Mouse (Mus musculus): ENCODE results near the gene Mall. TPM values are rescaled to one million over a fixed set of nuclear protein-coding genes. Genes with fewer than 3 reads are reported as not detected.

Mall gene
- polyA plus RNA-seq, 1 experiment from 2014 or later = 0.61 TPM

- H3K36me3 ChIP-seq (ENCODE audit: control insufficient read depth, insufficient read depth, low read length) = peaks cover 7% of the 10 kb centered on the region
- ATAC-seq (ENCODE audit: low FRiP score) (no peak), DNase-seq (ENCODE audit: low spot score, missing footprints) (no peak)
- H3K27ac ChIP-seq (ENCODE audit: low read depth, low read length) = no peak overlapping the region
- no peaks in the 10 kb centered on the region for H3K27me3 ChIP-seq (ENCODE audit: control insufficient read depth, insufficient read depth, low read length)
- H3K4me1 ChIP-seq (ENCODE audit: control insufficient read depth, insufficient read depth, low read length) = no peaks in the 10 kb centered on the region
- H3K4me3 ChIP-seq (ENCODE audit: low read depth, low read length) = no peak overlapping the region
- no peak overlapping the region for H3K9ac ChIP-seq (ENCODE audit: low read length)
- H3K9me3 ChIP-seq (ENCODE audit: control insufficient read depth, low read length) = no peaks in the 10 kb centered on the region
- H3K4me2 ChIP-seq = no peak overlapping the region
- 91% methylated on average over 5 of the region's 5 CpGs for WGBS
Measured at GRCm38 (mm10) chr2:127759157-127759880, 29.6 kb upstream of the Mall start.

- Histone ChIP-seq H3K4me2 (no peak overlapping the region), H3K9me3 (ENCODE audit: control insufficient read depth, low read length) (no peaks in the 10 kb centered on the region), H3K9ac (ENCODE audit: low read length) (no peak overlapping the region), H3K4me1 (ENCODE audit: control insufficient read depth, insufficient read depth, low read length) (no peaks in the 10 kb centered on the region), H3K36me3 (ENCODE audit: control insufficient read depth, insufficient read depth, low read length) (peaks cover 3% of the 10 kb centered on the region), H3K4me3 (ENCODE audit: low read depth, low read length) (no peak overlapping the region), H3K27ac (ENCODE audit: low read depth, low read length) (peak overlapping the region; percentile 35; the same call in 1 of the 2 replicates), H3K27me3 (ENCODE audit: control insufficient read depth, insufficient read depth, low read length) (no peaks in the 10 kb centered on the region)
- 47% methylated on average over 8 of the region's 8 CpGs for WGBS
- DNase-seq (ENCODE audit: low spot score, missing footprints) (no peak), ATAC-seq (ENCODE audit: low FRiP score) (0 out of 2 replicates have a peak, but pooled peaks have one; percentile 48)
Measured at GRCm38 (mm10) chr2:127757171-127757570, 27.4 kb upstream of the Mall start.

- Histone ChIP-seq H3K4me2 (no peak overlapping the region), H3K4me3 (ENCODE audit: low read depth, low read length) (no peak overlapping the region), H3K9me3 (ENCODE audit: control insufficient read depth, low read length) (no peaks in the 10 kb centered on the region), H3K27me3 (ENCODE audit: control insufficient read depth, insufficient read depth, low read length) (no peaks in the 10 kb centered on the region), H3K27ac (ENCODE audit: low read depth, low read length) (no peak overlapping the region), H3K4me1 (ENCODE audit: control insufficient read depth, insufficient read depth, low read length) (no peaks in the 10 kb centered on the region), H3K36me3 (ENCODE audit: control insufficient read depth, insufficient read depth, low read length) (no peaks in the 10 kb centered on the region; the same call in 1 of the 2 replicates), H3K9ac (ENCODE audit: low read length) (no peak overlapping the region)
- no peak for ATAC-seq (ENCODE audit: low FRiP score)
- DNase-seq (ENCODE audit: low spot score, missing footprints) = no peak
- WGBS = 89% methylated on average over 4 of the region's 4 CpGs
Measured at GRCm38 (mm10) chr2:127754113-127754512, 24.4 kb upstream of the Mall start.

- DNase-seq (ENCODE audit: low spot score, missing footprints) = no peak
- no peak overlapping the region for H3K4me3 ChIP-seq (ENCODE audit: low read depth, low read length)
- no peak overlapping the region for H3K9ac ChIP-seq (ENCODE audit: low read length)
- 80% methylated on average over 11 of the region's 11 CpGs for WGBS
- no peaks in the 10 kb centered on the region for H3K36me3 ChIP-seq (ENCODE audit: control insufficient read depth, insufficient read depth, low read length)
- no peak overlapping the region for H3K4me2 ChIP-seq
- H3K27me3 ChIP-seq (ENCODE audit: control insufficient read depth, insufficient read depth, low read length) = no peaks in the 10 kb centered on the region
- no peak for ATAC-seq (ENCODE audit: low FRiP score)
- no peaks in the 10 kb centered on the region for H3K9me3 ChIP-seq (ENCODE audit: control insufficient read depth, low read length)
- H3K4me1 ChIP-seq (ENCODE audit: control insufficient read depth, insufficient read depth, low read length) = no peaks in the 10 kb centered on the region
- H3K27ac ChIP-seq (ENCODE audit: low read depth, low read length) = no peak overlapping the region
Measured at GRCm38 (mm10) chr2:127751849-127752610, 22.3 kb upstream of the Mall start.

GRCm38 (mm10) chr2:127749376-127749775, 19.6 kb upstream of the Mall start:
- H3K4me2 ChIP-seq = no peak overlapping the region
- no peaks in the 10 kb centered on the region for H3K36me3 ChIP-seq (ENCODE audit: control insufficient read depth, insufficient read depth, low read length)
- H3K9me3 ChIP-seq (ENCODE audit: control insufficient read depth, low read length) = no peaks in the 10 kb centered on the region
- DNase-seq (ENCODE audit: low spot score, missing footprints) (no peak), ATAC-seq (ENCODE audit: low FRiP score) (no peak)
- no peak overlapping the region for H3K4me3 ChIP-seq (ENCODE audit: low read depth, low read length)
- WGBS = 79% methylated on average over 1 of the region's 1 CpGs
- H3K27me3 ChIP-seq (ENCODE audit: control insufficient read depth, insufficient read depth, low read length) = no peaks in the 10 kb centered on the region
- H3K9ac ChIP-seq (ENCODE audit: low read length) = no peak overlapping the region
- H3K27ac ChIP-seq (ENCODE audit: low read depth, low read length) = no peak overlapping the region
- H3K4me1 ChIP-seq (ENCODE audit: control insufficient read depth, insufficient read depth, low read length) = no peaks in the 10 kb centered on the region

- ATAC-seq (ENCODE audit: low FRiP score) = no peak
- 60% methylated on average over 7 of the region's 7 CpGs for WGBS
Measured at GRCm38 (mm10) chr2:127748316-127748715, 18.6 kb upstream of the Mall start.

GRCm38 (mm10) chr2:127742637-127743036, 12.9 kb upstream of the Mall start:
- ATAC-seq (ENCODE audit: low FRiP score) (no peak), DNase-seq (ENCODE audit: low spot score, missing footprints) (no peak)
- H3K4me3 ChIP-seq (ENCODE audit: low read depth, low read length) = no peak overlapping the region
- H3K27ac ChIP-seq (ENCODE audit: low read depth, low read length) = no peak overlapping the region
- H3K36me3 ChIP-seq (ENCODE audit: control insufficient read depth, insufficient read depth, low read length) = no peaks in the 10 kb centered on the region
- WGBS = 88% methylated on average over 3 of the region's 3 CpGs
- no peaks in the 10 kb centered on the region for H3K4me1 ChIP-seq (ENCODE audit: control insufficient read depth, insufficient read depth, low read length)
- H3K9ac ChIP-seq (ENCODE audit: low read length) = no peak overlapping the region
- no peaks in the 10 kb centered on the region for H3K27me3 ChIP-seq (ENCODE audit: control insufficient read depth, insufficient read depth, low read length)
- no peaks in the 10 kb centered on the region for H3K9me3 ChIP-seq (ENCODE audit: control insufficient read depth, low read length)
- H3K4me2 ChIP-seq = no peak overlapping the region

More at GRCm38 (mm10) chr2:127748316-127748715, 18.6 kb upstream of the Mall start:
- no peaks in the 10 kb centered on the region for H3K9me3 ChIP-seq (ENCODE audit: control insufficient read depth, low read length)
- no peak overlapping the region for H3K4me3 ChIP-seq (ENCODE audit: low read depth, low read length)
- no peak overlapping the region for H3K27ac ChIP-seq (ENCODE audit: low read depth, low read length)
- no peak overlapping the region for H3K9ac ChIP-seq (ENCODE audit: low read length)
- H3K36me3 ChIP-seq (ENCODE audit: control insufficient read depth, insufficient read depth, low read length) = no peaks in the 10 kb centered on the region
- no peaks in the 10 kb centered on the region for H3K27me3 ChIP-seq (ENCODE audit: control insufficient read depth, insufficient read depth, low read length)
- DNase-seq (ENCODE audit: low spot score, missing footprints) = no peak
- no peaks in the 10 kb centered on the region for H3K4me1 ChIP-seq (ENCODE audit: control insufficient read depth, insufficient read depth, low read length)
- H3K4me2 ChIP-seq = no peak overlapping the region

GRCm38 (mm10) chr2:127740756-127741519, 11.2 kb upstream of the Mall start:
- H3K4me2 ChIP-seq = no peak overlapping the region
- no peak overlapping the region for H3K9ac ChIP-seq (ENCODE audit: low read length)
- H3K9me3 ChIP-seq (ENCODE audit: control insufficient read depth, low read length) = no peaks in the 10 kb centered on the region
- ATAC-seq (ENCODE audit: low FRiP score) (no peak), DNase-seq (ENCODE audit: low spot score, missing footprints) (no peak)
- 71% methylated on average over 9 of the region's 9 CpGs for WGBS
- H3K4me3 ChIP-seq (ENCODE audit: low read depth, low read length) = no peak overlapping the region
- H3K36me3 ChIP-seq (ENCODE audit: control insufficient read depth, insufficient read depth, low read length) = no peaks in the 10 kb centered on the region
- H3K27me3 ChIP-seq (ENCODE audit: control insufficient read depth, insufficient read depth, low read length) = no peaks in the 10 kb centered on the region
- H3K4me1 ChIP-seq (ENCODE audit: control insufficient read depth, insufficient read depth, low read length) = no peaks in the 10 kb centered on the region
- H3K27ac ChIP-seq (ENCODE audit: low read depth, low read length) = no peak overlapping the region

- Histone ChIP-seq H3K27me3 (ENCODE audit: control insufficient read depth, insufficient read depth, low read length) (no peaks in the 10 kb centered on the region), H3K9ac (ENCODE audit: low read length) (no peak overlapping the region), H3K36me3 (ENCODE audit: control insufficient read depth, insufficient read depth, low read length) (no peaks in the 10 kb centered on the region), H3K4me2 (no peak overlapping the region), H3K4me3 (ENCODE audit: low read depth, low read length) (no peak overlapping the region), H3K9me3 (ENCODE audit: control insufficient read depth, low read length) (no peaks in the 10 kb centered on the region), H3K4me1 (ENCODE audit: control insufficient read depth, insufficient read depth, low read length) (no peaks in the 10 kb centered on the region), H3K27ac (ENCODE audit: low read depth, low read length) (no peak overlapping the region)
- DNase-seq (ENCODE audit: low spot score, missing footprints) = no peak
- WGBS = 83% methylated on average over 3 of the region's 3 CpGs
- ATAC-seq (ENCODE audit: low FRiP score) = no peak
Measured at GRCm38 (mm10) chr2:127737885-127738284, 8.2 kb upstream of the Mall start.

Measured in midbrain, embryonic 11.5 days (tissue).